Mouse (Mus musculus) embryonic stem cell, embryonic (primary cell): ENCODE results near the gene Hectd2.

ENCODE experiments used
- CTCF ChIA-PET, 4 experiments: fragments of 300-600 bp in 2 of 4; fragments of 350-600 bp in 2 of 4; sonication (Branson Sonifier 250); formaldehyde crosslinking; loops; one replicate each; lab custom pipeline; 2022; ENCODE audit warnings: inconsistent platforms in 2 of 4; lab: Charles Lee
- POLR2A ChIA-PET, 4 experiments: fragments of 300-600 bp in 2 of 4; fragments of 350-600 bp in 2 of 4; sonication (Branson Sonifier 250); formaldehyde crosslinking; loops; one replicate each; lab custom pipeline; 2022; ENCODE audit warnings: antibody characterized with exemption in 4 of 4, inconsistent platforms in 1 of 4; lab: Charles Lee

Gene Hectd2

GRCm38 (mm10) chr19:36668881-36669639 is 114.6 kb downstream of the Hectd2 start:
- POLR2A ChIA-PET, result interaction anchor here in 1 of 4 experiments (0.6 to 0.7 kb wide), 2 partner anchors 36 to 107 kb away, joined by 3 to 4 read pairs; no protein-coding TSS in a partner anchor
- CTCF ChIA-PET, result no interaction called here

- ChIA-PET POLR2A (interaction anchor here in 3 of 4 experiments (0.6 to 1.3 kb wide), 3 partner anchors 12 to 125 kb away, joined by 3 to 5 read pairs (median 3); partner anchors contain the start of gene Ppp1r3c (in 1 of the 3)), CTCF (no interaction called here)
These were observed 115.4 kb downstream of the Hectd2 start for GRCm38 (mm10) chr19:36669720-36670451.
